Mouse (Mus musculus): ENCODE results near the gene Galk1.
A peak's percentile ranks its signal among the peaks of the same experiment; 100 is the strongest.

Gene Galk1

GRCm38 (mm10) chr11:115995256-115995655, 17.3 kb downstream of the Galk1 start:
- Histone ChIP-seq H3K36me3 (ENCODE audit: control insufficient read depth, insufficient read depth, low read length, poor library complexity, severe bottlenecking) (no peaks in the 10 kb centered on the region), H3K27me3 (ENCODE audit: control insufficient read depth, insufficient read depth, low read length, poor library complexity, severe bottlenecking) (no peaks in the 10 kb centered on the region)
- no peak for DNase-seq (ENCODE audit: low read depth, low spot score)

DNA sequence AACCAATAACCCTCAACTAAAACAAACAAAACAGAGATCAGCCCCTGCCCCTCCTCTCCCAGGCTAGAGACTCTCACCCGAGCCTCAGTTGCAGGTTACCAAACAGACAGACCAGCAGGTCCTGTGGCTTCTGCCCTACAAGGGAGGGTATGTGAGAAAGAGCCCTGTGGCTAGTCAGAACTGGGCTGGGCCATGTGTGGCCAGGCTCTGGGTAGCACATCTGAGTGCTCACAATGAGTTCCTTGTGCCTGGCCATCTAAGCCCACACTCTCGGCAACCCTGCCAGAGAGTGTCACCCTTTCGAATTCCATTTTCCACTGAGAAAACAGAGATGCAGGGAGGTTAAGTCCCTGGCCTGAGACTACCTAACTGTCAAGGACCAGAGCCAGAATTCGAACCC, 20.4 kb downstream of the Galk1 start:
- Histone ChIP-seq H3K36me3 (ENCODE audit: control insufficient read depth, insufficient read depth, low read length, poor library complexity, severe bottlenecking) (no peaks in the 10 kb centered on the region), H3K27me3 (ENCODE audit: control insufficient read depth, insufficient read depth, low read length, poor library complexity, severe bottlenecking) (no peaks in the 10 kb centered on the region; the same call in 1 of the 2 replicates)
- DNase-seq (ENCODE audit: low read depth, low spot score): no peak

DNA sequence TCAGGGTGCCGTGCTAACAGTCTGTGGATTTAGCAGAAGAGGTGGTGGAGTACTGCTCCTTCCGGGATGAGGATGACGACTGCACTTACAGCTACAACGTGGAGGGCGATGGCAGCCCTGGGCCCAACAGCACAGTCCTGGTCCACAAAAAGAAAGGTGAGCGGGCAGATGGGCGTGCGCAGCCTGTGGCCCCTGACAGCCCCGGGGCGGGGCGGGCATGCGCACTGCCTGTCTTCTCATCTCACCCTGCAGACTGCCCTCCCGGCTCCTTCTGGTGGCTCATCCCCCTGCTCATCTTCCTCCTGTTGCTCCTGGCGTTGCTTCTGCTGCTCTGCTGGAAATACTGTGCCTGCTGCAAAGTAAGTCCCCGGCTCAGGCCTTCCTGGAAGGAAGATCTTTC, 22.8 kb downstream of the Galk1 start:
- Histone ChIP-seq H3K36me3 (ENCODE audit: control insufficient read depth, insufficient read depth, low read length, poor library complexity, severe bottlenecking) (no peaks in the 10 kb centered on the region), H3K27me3 (ENCODE audit: control insufficient read depth, insufficient read depth, low read length, poor library complexity, severe bottlenecking) (no peaks in the 10 kb centered on the region; the same call in 1 of the 2 replicates)
- no peak for DNase-seq (ENCODE audit: low read depth, low spot score)

DNA sequence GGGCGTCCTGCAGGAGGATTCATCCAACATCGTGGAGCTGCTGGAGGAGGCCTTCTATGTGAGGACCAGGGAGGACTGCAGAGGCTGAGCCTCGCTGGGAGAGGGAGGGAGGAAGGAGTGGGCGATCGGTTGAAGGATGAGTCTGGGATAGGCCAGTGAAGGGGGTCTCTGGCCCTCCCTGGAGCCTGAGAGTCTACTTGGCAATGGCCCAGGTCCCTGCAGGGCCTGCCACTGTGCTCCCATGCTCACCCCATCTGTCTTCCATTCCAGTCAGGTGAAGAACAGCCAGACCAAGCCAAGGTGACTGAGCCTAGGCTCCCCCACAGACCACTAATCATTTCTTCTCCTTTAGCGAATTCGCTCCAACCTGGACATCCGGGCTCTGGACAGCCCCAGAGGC, 29.2 kb downstream of the Galk1 start:
- H3K36me3 ChIP-seq (ENCODE audit: control insufficient read depth, insufficient read depth, low read length, poor library complexity, severe bottlenecking): no peaks in the 10 kb centered on the region
- no peak for DNase-seq (ENCODE audit: low read depth, low spot score)
- H3K27me3 ChIP-seq (ENCODE audit: control insufficient read depth, insufficient read depth, low read length, poor library complexity, severe bottlenecking): no peaks in the 10 kb centered on the region

DNA sequence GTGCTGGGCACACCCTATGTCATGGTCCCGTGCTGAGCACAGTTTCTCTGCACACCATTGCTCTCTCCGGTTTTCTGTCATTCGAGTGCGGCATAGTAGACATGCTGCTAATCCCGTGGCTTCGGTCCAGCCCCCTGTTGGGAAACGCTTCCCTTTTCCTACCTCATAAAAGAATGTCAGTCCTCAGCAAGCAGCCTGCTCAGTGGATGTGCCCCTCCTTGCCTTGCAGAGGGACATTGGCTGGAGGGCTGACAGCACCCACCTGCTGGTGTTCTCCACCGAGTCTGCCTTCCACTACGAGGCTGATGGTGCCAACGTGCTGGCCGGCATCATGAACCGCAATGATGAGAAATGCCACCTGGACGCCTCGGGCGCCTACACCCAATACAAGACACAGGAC, 30.0 kb downstream of the Galk1 start:
- no peak for DNase-seq (ENCODE audit: low read depth, low spot score)

DNA sequence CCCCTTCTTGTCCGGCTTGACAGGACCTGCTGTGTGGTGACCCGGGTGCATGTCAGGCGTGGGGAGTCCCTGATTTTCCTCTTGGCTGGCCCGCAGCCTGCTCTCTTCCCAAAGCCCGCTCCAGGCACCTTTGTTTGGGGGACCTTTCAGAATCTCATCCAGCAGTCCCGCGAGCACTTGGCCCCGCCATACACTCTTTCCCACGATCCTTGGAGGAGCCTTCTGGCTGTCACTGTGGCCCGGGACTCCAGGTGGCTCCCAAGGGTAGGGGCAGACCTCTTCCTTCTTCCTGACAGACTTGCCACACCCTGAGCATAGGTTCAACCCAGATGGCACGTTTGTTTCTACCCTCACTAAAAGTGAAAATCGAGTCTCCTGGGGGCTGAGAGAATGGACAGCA, 37.0 kb downstream of the Galk1 start:
- Histone ChIP-seq H3K27me3 (ENCODE audit: control insufficient read depth, insufficient read depth, low read length, poor library complexity, severe bottlenecking) (no peaks in the 10 kb centered on the region), H3K36me3 (ENCODE audit: control insufficient read depth, insufficient read depth, low read length, poor library complexity, severe bottlenecking) (no peaks in the 10 kb centered on the region)
- DNase-seq (ENCODE audit: low read depth, low spot score): no peak

More for the DNA sequence above, 30.0 kb downstream of the Galk1 start:
- Histone ChIP-seq H3K36me3 (ENCODE audit: control insufficient read depth, insufficient read depth, low read length, poor library complexity, severe bottlenecking) (no peaks in the 10 kb centered on the region), H3K27me3 (ENCODE audit: control insufficient read depth, insufficient read depth, low read length, poor library complexity, severe bottlenecking) (no peaks in the 10 kb centered on the region)

DNA sequence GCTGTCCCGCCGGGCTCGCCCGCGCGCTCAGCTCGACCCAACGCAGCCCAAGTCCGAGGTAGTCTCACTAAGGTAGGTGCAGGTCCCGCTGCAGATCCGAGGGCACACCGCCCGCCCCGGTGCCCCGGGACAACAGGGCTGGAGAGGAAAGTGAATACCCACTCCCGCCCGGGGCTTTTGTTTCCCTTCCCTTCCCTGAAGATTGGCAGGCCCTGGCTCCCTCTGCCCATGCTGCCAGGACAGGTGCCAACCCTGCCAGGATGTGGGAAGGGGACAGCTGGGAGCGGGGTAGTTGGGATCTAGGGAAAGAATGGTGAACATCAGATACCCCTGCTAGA, 37.5 kb downstream of the Galk1 start:
- Histone ChIP-seq H3K36me3 (ENCODE audit: control insufficient read depth, insufficient read depth, low read length, poor library complexity, severe bottlenecking) (no peaks in the 10 kb centered on the region), H3K27me3 (ENCODE audit: control insufficient read depth, insufficient read depth, low read length, poor library complexity, severe bottlenecking) (no peaks in the 10 kb centered on the region)
- no peak for DNase-seq (ENCODE audit: low read depth, low spot score)

DNA sequence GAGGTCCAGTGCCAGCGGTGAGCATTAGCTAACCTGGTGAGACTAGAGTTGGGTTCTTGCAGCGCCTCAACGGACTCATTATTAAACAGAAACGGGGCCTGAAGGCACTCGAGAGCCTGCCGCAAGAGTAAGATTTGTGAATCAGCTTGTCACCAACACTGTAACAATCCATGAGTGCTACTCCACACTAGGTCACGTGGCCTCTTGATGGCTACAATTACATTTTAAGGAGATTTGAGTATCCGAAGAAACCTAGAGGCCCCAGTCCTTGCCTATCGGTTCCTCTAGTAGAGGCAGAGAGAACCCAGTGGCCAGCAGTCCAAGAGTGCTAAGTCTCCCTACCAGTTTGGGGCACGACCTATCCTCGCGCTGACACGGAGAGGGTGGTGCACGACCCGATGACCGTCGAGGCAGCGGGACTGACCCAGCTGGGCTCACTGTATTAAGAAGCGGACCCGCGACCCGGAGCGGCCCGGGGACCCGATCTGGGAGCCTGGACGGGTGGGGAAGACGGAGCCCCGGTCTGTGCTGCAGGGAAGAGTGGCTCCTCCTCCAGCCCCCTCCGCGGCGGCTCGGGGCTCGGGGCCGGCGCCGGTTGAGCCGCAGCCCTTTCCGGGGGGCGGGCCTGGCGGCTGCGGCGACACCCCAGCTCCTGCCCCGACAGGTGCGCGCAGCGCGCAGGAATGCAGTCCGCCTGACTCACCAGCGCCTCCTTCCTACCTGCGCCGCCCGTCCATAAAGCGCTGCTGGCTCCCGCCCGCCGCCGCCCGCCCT, 38.0 kb downstream of the Galk1 start, which contains the start of gene Itgb4:
Gene Itgb4 (plus strand): TSS at position 401 of the 774 bp plus-strand sequence.
- no peaks in the 10 kb centered on the region for H3K27me3 ChIP-seq (ENCODE audit: control insufficient read depth, insufficient read depth, low read length, poor library complexity, severe bottlenecking)
- DNase-seq (ENCODE audit: low read depth, low spot score): peak; percentile 64

DNA sequence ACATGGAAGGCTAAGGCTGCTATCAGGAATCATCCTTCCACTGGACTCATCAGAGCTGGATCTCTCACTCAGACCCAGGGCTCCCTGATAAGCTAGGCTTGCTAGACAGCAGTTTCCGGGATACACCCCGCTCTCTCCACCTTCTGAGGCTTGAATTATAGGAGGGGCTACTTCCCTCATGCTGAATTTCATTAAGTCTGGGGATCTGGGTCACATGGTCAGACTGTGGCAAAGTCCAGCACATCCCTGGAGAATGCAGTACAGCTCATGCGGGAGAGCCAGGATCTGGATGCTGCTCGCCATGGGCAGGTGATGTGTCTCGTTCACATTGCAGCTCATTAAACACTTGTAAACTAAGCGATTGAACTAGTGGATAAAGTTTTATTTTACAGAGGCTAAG, 41.5 kb downstream of the Galk1 start:
- no peak for DNase-seq (ENCODE audit: low read depth, low spot score)
- H3K27me3 ChIP-seq (ENCODE audit: control insufficient read depth, insufficient read depth, low read length, poor library complexity, severe bottlenecking): no peaks in the 10 kb centered on the region
- H3K36me3 ChIP-seq (ENCODE audit: control insufficient read depth, insufficient read depth, low read length, poor library complexity, severe bottlenecking): no peaks in the 10 kb centered on the region

More for the DNA sequence above, 38.0 kb downstream of the Galk1 start, which contains the start of gene Itgb4:
- H3K36me3 ChIP-seq (ENCODE audit: control insufficient read depth, insufficient read depth, low read length, poor library complexity, severe bottlenecking): no peaks in the 10 kb centered on the region

DNA sequence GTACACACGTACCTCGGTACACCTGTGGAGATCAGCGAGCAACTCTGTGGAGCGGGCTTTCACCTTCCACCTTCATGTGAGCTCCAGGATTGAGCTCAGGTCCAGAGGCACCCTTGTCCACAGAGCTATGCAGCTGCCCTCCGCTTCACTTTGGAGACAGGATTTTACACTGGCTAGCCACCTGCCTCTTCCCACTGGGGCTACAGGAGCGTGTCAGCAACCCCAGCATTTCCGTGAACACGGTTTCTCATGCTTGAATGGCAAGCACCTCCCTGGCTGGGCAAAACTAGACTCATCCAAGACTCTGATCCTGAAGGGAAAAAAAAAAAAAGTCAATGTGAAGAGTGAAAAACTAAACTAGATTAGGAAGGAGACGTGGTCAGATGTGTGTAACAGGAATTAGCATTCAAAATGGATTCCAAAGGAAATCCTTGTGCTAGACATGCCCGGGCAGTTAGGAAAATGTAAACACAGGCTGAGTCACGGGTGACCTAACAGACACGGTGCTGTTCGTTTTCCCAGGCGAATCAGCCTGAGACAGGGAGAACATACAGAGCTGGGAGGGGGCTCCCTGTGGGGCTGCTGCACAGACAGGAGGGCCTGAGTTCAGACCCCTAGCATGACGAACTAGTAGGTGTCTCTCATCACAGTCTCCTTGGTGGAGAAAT, 42.4 kb downstream of the Galk1 start:
- DNase-seq (ENCODE audit: low read depth, low spot score): no peak
- H3K36me3 ChIP-seq (ENCODE audit: control insufficient read depth, insufficient read depth, low read length, poor library complexity, severe bottlenecking): no peaks in the 10 kb centered on the region
- no peaks in the 10 kb centered on the region for H3K27me3 ChIP-seq (ENCODE audit: control insufficient read depth, insufficient read depth, low read length, poor library complexity, severe bottlenecking)

DNA sequence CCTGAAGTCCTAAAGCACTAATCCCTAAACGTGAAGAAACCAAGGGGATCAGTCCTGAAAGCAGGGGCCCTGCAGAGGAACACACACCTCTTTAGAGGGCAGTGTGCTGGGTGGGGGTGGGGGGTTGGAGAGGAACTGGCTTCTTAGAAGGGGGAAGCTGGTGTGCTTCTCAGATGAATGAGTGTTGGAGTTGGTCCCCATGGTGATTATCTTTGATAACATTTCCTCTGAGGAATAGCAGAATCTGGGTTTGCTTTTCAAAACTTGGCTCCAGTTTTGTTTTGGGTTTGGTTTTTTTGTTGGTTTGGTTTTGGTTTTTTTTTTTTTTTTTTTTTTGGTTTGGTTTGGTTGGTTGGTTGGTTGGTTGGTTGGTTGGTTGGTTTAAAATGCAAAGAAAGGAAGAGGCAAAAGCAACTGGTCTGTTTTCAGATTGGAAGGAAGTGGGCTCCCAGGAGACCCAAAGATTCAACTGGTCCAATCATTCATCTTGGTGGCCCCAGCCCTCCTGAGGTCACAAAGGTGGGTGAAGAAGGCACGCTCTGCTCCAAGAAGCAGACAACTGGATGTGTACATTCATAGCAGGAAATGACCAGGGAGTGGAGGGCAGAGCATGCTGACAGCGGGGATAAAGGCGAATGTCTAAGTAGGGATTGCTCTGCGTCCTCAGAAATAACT, 43.7 kb downstream of the Galk1 start:
- peak; percentile 56 for DNase-seq (ENCODE audit: low read depth, low spot score)
- no peaks in the 10 kb centered on the region for H3K27me3 ChIP-seq (ENCODE audit: control insufficient read depth, insufficient read depth, low read length, poor library complexity, severe bottlenecking)
- no peaks in the 10 kb centered on the region; the same call in 1 of the 2 replicates for H3K36me3 ChIP-seq (ENCODE audit: control insufficient read depth, insufficient read depth, low read length, poor library complexity, severe bottlenecking)

GRCm38 (mm10) chr11:115964977-115965604, 47.4 kb downstream of the Galk1 start:
- DNase-seq (ENCODE audit: low read depth, low spot score): no peak
- Histone ChIP-seq H3K27me3 (ENCODE audit: control insufficient read depth, insufficient read depth, low read length, poor library complexity, severe bottlenecking) (no peaks in the 10 kb centered on the region), H3K36me3 (ENCODE audit: control insufficient read depth, insufficient read depth, low read length, poor library complexity, severe bottlenecking) (peaks cover 2% of the 10 kb centered on the region)

GRCm38 (mm10) chr11:115962651-115963412, 49.7 kb downstream of the Galk1 start:
- H3K27me3 ChIP-seq (ENCODE audit: control insufficient read depth, insufficient read depth, low read length, poor library complexity, severe bottlenecking): no peaks in the 10 kb centered on the region
- DNase-seq (ENCODE audit: low read depth, low spot score): no peak
- peaks cover 5% of the 10 kb centered on the region for H3K36me3 ChIP-seq (ENCODE audit: control insufficient read depth, insufficient read depth, low read length, poor library complexity, severe bottlenecking)

GRCm38 (mm10) chr11:115959018-115959417, 53.5 kb downstream of the Galk1 start:
- H3K36me3 ChIP-seq (ENCODE audit: control insufficient read depth, insufficient read depth, low read length, poor library complexity, severe bottlenecking): peaks cover 13% of the 10 kb centered on the region
- H3K27me3 ChIP-seq (ENCODE audit: control insufficient read depth, insufficient read depth, low read length, poor library complexity, severe bottlenecking): no peaks in the 10 kb centered on the region
- DNase-seq (ENCODE audit: low read depth, low spot score): no peak

All from splenic B cell, adult 2 months (primary cell).